Mouse (Mus musculus) frontal cortex, adult 2 months (tissue): ENCODE measurements around the gene 1600015I10Rik. TPM values are rescaled to one million over a fixed set of nuclear protein-coding genes. Genes with fewer than 3 reads are reported as not detected.
A peak's percentile ranks its signal among the peaks of the same experiment; 100 is the strongest.
"Not testable (repeated sequence)": the region's sequence is repeated elsewhere in the genome, so short reads cannot be mapped to it uniquely, and the experiment has no call there.

Experiments used
- DNase-seq, 2 experiments: peaks; one replicate each; pipeline ENCODE4 v3.0.0; 2022; ENCODE audit warnings: low spot score in 1 of 2; ENCODE audit errors: extremely low spot score in 1 of 2
- polyA plus RNA-seq: library from polyadenylated mRNA; depleted of rRNA; stranded (reverse); fragments of >200 nt; gene quantifications from 2 replicates; pipeline ENCODE4 v1.2.3, GENCODE M21; 2012; rRNA removed

Gene 1600015I10Rik
- 0.12 and 0.32 TPM in 2 replicates for polyA plus RNA-seq

GRCm38 (mm10) chr6:48929595-48929994 is at the start of gene 1600015I10Rik:
Gene 1600015I10Rik (plus strand): TSS chr6:48929895.
- no peak for DNase-seq

DNA sequence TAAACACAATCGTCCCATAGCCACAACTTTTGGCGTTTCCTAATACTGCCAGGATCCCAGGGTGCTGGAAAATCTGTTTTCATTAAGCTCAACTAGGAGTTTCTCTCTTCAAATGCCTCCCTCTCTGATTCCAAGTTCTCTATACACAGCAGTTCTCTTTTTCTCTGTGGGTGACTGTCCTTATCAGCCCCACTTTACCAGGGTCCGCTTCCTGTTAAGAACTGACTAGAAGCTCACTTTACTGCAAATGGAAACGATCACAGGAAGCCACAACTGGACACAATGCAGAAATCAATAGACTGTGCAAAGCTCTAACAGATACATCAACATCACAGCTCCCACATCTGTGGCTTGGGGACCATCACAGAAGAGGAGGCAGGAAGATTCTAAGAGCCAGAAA is 35.5 kb upstream of the 1600015I10Rik start:
- no peak for DNase-seq

GRCm38 (mm10) chr6:48894938-48895818 is 34.5 kb upstream of the 1600015I10Rik start:
- DNase-seq = no peak

DNA sequence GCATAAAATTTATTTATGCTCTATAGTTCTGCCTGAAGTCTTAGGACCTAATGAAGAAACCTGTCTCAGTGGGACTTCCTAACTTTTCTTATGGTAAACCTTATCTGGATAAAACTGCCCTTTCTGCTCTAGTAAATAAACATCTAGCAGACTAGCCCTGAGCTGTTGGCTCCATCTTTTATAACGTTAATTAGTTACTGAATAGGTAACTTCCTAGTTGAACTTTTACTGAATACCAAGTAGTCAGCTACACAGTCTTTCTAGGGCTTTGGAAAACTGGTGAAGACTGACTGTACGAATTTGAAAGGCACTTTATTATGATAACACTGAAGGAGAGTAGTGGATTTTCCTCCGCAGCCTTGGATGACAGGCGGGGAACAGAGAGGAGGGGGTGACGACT is 33.8 kb upstream of the 1600015I10Rik start:
- DNase-seq = no peak

DNA sequence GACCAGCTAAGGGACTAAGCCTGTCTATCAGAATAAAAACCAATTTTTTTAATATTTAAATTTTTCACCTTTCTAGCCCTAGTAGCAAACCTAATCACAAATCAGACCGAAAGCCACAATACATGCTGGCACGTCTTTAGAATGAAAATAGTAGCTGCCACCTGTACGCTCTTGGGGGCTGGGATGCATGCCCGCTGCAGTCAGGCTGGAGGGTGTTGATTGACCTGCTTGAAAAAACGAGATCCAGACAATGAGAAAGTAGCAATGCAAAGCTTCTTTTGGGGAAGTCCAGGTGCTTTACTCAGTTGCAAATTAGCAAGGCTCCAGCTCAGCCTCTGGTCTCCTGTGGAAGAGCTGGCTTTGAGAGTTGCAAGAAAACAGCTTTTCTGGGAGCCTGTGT is 32.7 kb upstream of the 1600015I10Rik start:
- DNase-seq = no peak

DNA sequence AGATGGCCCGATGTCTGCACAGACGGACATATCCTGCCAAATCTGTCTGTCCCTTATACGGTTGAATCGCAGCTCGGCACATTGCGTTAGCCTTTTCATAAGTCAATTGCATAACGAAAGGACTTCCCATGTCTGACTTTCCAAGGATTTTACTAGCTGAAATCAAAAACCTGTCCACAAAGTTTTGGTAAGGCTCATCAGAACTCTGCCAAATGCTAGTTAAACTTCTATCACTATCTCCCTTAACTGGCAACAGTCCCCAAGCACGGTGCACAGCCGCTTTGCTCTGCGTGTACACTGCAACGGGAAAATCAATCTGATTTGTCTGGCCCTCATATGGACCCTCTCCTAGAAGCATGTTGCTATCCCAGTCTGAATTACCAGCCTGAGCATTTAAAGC is 28.4 kb upstream of the 1600015I10Rik start:
- DNase-seq = not testable (repeated sequence)

DNA sequence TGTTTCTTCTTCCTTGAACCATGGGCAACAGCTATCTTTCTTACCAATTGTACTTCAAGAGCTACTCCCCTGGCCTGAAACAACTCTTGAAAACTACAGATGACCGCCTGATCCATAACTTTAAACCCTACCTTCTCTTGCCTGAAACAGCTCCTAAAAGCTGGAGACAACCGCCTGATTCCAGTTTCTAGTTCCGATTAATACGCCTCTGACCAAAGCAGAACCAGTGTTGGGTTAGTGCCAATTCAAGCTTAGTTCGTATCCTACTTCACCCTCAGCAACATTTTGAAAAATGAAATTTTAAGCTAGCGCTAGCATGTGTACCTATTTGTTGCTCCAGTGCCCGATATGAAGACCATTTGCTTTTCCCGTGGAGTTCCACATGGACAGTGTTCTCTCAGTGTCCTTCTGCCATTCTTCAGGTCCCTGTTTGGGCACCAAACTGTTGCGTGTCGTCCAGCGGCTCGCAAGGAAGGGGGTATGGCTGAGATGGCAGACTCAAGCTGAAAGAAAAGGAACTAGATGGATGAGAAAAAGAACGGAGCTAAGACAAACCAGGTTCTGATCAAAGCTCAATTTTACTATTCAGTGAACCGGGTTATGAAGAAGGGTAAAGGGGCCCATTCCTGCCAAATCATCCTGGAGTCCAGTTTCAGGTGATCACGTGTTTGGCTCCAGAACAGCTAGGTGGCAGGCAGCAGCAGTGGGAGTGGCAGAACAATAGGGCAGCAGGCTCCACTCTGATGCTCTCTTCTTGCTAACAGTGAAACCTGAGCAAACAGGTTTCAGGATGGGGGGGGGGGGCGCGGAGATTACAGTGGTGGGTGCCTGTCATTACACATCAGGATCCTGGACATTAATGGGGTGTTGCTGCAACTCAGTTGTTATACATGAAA is 26.9 kb upstream of the 1600015I10Rik start:
- DNase-seq = no peak

DNA sequence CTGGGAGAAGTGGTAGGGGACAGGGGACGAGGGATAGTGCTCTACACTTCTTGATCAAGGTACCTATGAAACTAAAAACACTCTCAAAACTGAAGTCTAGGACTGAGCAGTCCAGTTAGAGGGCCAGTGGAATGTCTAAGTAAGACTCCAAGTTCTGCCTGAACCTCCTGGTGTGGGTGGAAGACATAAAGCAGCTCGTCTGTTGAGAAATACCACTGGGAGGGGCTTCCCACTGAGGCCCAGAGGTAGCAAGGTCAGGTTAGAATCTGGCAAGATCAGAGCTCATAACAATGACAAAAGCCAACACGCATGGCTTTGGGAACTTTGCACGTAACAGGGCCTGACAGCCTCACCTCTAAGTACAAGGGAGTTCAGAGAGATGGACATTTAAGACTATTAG is 26.3 kb upstream of the 1600015I10Rik start:
- no peak for DNase-seq

- no peak for DNase-seq
These were observed 24.1 kb upstream of the 1600015I10Rik start for GRCm38 (mm10) chr6:48905606-48906005.

DNA sequence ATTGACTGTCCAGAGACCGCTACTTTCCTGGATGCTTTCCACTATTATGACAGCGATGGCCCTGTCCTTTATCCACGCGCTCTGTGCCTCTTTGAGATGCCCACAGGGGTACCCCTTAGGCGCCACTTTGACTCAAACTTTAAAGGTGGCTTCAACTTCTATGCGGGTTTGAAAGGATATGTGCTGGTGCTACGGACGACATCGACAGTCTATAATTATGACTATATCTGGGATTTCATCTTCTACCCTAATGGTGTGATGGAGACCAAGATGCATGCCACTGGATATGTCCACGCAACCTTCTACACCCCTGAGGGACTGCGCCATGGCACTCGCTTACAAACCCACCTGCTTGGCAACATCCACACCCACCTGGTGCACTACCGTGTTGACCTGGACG is 23.3 kb upstream of the 1600015I10Rik start:
- DNase-seq = no peak

GRCm38 (mm10) chr6:48909229-48909628 is 20.5 kb upstream of the 1600015I10Rik start:
- DNase-seq = no peak

DNA sequence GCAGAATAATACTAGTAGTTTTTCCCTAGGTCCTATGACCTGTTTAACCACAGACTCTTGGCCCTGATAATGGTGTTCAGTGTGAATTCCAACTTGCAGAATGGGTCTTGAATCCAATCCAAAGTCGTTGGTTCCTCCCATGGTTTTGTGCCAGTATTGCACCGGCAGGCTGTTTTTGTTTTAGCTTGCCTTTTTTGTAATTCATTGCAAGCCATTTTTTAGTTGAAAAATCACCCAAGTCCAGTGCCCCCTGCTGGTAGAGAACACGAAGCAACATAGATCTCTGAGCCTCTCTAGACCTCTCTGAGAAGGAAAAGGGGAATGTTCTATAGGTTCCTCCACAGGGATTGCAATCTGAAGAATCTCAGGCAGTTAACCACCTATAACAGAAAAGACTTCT is 17.7 kb upstream of the 1600015I10Rik start:
- peak in 1 of 2 experiments; percentile 40 for DNase-seq

GRCm38 (mm10) chr6:48913587-48913986 is 16.1 kb upstream of the 1600015I10Rik start:
- no peak for DNase-seq

DNA sequence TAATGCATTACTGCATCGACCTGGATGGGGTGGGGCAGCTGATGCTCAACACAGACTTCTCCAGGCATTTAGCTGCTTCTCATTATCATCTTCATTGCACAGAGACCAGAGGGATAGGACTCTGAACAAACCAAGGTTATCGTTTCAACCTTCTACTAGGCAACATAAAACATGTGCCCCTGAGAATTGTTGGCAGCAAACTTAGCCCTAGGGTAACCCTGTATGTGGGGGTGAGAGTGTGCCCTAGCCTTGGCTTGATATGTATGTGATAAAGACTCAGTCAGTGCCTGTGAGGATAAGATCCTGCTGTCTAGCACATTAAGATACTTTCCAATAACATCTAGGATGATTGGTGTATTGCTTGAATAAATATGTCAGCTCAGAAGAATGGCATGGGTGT is 19.9 kb downstream of the 1600015I10Rik start:
- no peak for DNase-seq

- no peak for DNase-seq
These were observed 21.0 kb downstream of the 1600015I10Rik start for GRCm38 (mm10) chr6:48950676-48951075.

GRCm38 (mm10) chr6:48951630-48952029 is 21.9 kb downstream of the 1600015I10Rik start:
- no peak for DNase-seq

DNA sequence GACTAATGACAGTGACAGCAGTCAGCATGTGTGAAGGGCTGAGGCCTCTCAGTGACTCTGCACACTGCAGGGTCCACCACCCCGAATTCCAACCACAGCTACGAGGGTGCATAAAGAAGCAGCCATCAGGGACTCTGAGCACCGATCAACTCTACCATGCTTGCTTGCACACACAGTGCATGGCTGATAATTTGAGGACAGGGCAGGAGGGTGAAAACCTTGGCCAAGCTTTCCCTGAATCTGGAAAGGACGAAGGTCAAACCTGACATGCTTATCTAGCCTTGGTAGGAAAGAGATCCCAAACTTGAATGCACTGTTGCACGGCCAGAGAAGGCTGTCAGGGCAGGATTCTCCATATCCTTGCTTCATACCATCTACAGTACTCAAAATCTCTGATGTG is 23.5 kb downstream of the 1600015I10Rik start:
- no peak for DNase-seq

DNA sequence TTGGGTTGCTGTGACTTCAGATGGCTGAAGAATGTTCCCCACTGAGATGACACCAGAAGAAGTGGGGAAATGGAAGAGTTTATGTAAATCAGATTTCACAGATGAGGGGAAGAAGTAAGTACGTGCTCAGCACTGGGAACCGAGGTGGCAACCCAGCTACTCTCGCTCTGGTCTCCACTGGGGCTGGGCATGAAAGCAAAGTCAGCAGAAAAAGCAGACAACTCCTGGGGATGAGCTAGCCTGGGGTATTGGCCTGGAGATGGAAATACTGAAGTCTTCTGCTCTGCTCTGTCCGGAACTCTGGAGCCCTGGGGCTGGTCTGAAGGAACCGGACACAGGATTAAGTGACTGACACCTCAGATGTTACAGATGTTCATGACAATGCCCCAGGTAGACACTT is 24.5 kb downstream of the 1600015I10Rik start:
- no peak for DNase-seq

DNA sequence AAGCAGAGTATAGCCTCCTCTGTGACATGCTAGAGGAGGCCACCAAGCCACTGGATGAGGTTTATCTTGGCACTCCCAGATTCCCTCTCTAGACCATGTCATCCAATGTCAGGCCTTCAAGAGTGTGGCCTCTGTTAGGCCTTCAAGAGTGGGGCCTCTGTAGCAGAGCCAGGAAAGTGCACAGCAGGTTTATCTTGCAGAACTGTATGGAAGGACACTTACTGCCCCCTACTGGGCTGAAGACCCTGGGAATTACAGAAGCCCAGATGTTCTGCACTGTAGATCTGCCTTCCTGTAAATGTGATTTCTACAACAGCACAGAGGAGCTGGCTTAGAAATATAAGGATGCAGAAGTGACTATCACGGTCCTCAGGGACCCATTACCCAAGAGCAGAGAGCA is 25.3 kb downstream of the 1600015I10Rik start:
- peak in 1 of 2 experiments; percentile 74 for DNase-seq

DNA sequence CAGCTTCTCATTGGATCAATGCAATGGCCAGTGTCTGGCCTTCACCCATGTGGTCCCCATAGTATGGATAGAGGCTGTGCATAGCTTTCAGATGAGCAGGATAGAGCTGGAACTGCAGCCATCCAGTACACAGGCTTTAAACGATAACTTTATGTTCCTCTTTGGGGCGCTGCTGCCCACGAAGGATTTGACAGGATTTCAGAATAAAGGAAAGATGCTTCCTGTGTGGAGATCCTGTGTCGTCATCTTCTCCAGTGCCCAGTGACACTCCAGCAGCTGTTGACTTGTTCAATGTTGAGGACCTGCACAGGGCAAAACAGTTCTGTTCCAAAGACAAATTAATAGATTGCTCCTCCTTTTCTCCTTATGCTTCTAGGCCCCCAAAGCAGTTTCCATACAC is 27.1 kb downstream of the 1600015I10Rik start:
- no peak for DNase-seq

DNA sequence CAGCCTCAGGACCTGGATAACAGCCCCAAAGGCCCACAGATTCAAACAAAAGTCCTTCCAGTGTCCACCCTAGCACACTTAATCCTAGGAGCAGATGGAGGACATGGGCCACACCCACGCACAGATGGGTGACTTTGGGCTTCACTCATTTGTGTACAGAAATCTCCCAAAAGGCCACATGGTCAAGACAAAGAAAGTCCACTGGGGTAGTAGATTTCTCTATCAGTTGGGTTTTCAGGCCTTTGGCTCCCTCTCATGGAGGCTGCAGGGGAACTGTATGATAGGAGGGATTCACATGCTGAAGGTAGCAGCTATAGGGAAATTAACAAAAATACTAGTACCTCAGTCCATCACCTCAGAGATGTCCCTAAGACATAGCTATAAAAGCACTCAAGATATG is 28.4 kb downstream of the 1600015I10Rik start:
- DNase-seq = peak in 1 of 2 experiments; percentile 17
